Mouse (Mus musculus): ENCODE measurements at regions not wholly inside any gene's neighbourhood (a gene's known extent, or its start where the extent isn't known, plus 50 kb on each side); places are given as distances from the start of the nearest gene placed in this dataset.

GRCm38 (mm10) chr13:51299047-51299760, 109.2 kb upstream of the S1pr3 start:
- DNase-seq (ENCODE audit: low spot score in 2 of 2): no peak

DNA sequence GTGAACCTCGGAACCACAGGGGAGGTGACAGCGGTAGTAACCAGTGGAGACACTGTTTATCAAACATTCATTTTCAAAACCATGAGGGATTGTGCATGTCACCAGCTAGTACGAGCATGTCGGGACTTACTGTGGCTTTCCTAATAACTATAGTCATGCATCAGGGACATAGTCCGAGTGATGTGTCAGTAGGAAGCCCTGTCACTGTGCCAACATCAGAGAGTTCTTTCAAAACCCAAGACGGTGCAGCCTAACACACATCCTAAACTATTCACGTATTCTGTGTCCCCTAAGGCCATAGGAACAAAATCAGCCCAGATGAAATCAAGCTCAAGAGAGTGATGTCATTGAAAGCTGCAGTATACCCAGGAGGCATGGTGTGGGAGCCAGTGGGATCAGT, 107.0 kb upstream of the S1pr3 start:
- no peak for DNase-seq (ENCODE audit: low spot score in 2 of 2)

GRCm38 (mm10) chr13:51303112-51303511, 105.3 kb upstream of the S1pr3 start:
- DNase-seq (ENCODE audit: low spot score in 2 of 2): no peak

DNA sequence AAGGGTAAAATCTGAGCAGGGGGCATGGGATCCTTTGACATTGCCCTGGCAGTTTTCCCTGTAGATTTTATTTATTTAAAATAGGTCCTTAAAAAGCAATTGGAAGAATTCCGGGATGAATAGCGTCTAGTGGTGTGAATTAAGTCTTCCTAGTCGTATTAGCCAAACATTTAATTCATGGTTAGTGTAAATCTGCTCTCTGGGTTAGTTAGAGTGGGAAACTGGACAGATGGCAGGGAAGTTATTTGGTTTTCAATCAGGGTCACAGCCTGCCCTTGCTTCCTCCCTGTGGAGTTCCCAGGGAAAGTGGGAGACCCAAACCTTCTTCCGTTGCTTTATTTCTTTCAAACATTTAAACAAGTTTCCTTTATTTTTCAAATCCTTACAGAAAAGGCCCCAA, 103.8 kb upstream of the S1pr3 start:
- no peak for DNase-seq (ENCODE audit: low spot score in 2 of 2)

DNA sequence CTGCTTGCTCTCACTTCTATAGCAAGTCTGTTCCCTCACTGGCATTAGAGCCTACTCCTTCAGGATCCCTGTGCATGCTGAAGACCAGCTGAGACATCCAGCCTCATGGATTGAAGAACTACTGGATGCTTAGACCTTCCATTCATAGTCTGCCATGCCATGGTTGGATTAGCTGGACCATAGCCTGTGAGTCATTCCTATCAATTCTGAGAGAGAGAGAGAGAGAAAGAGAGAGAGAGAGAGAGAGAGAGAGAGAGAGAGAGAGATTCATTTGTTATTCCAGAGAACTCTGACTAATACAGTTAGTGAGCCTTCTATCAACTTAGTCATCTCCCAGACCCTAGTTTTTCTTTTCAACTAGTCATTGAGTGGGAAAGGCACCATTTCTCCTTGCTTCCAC, 99.0 kb upstream of the S1pr3 start:
- no peak for DNase-seq (ENCODE audit: low spot score in 2 of 2)

GRCm38 (mm10) chr13:51310041-51310440, 98.4 kb upstream of the S1pr3 start:
- no peak for DNase-seq (ENCODE audit: low spot score in 2 of 2)

DNA sequence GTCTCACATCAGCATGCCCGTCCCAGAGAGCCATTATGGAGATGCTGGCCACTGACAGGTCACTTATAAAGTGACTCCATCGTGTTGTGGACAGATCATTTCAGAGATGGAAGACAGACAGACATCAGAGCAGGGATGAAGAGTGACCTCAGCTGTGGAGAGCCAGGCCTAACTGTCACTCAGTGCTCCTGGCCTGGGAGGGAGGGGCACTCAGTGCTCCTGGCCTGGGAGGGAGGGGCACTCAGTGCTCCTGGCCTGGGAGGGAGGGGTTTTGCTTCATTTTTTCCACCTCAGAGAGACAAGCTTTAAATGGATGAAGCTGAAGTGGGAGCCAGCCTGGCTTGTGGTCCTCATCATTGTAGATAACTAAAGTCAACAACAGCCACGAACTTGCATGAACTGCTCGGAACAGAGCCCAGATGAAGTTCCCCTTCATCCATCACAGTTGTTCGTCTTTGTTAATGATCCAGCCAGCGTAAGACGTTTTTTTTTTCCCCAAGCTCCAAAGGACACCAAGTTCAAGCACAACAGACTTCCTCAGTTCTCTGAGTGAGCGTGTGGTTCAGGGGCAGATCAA, 96.7 kb upstream of the S1pr3 start:
- no peak for DNase-seq (ENCODE audit: low spot score in 2 of 2)

GRCm38 (mm10) chr13:51313129-51313850, 95.1 kb upstream of the S1pr3 start:
- peak in 1 of 2 experiments; percentile 31 for DNase-seq (ENCODE audit: low spot score in 2 of 2)

DNA sequence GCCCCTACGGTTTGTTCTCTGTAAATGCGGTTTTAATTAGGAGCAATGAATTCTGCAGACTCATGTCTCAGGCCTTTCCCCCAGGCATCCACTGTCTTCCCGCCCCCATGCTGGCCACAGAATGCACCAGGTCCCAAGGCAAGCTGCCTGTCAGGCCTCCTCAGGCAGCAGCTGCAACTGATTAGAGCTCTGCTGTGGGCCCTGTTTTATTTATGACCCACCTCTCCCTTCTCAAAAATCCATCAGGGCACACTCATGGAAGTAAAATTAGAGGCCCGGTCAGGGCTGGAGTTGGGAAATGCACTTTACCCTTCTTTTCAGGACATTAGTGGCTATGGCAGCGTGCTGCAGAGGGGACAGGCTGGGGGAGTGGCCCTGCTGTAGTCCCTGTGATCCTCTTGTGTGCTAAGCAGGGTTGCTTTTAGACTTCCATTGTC, 93.9 kb upstream of the S1pr3 start:
- DNase-seq (ENCODE audit: low spot score in 2 of 2): peak in 1 of 2 experiments; percentile 27

GRCm38 (mm10) chr13:51315008-51315778, 93.2 kb upstream of the S1pr3 start:
- DNase-seq (ENCODE audit: low spot score in 2 of 2): no peak

DNA sequence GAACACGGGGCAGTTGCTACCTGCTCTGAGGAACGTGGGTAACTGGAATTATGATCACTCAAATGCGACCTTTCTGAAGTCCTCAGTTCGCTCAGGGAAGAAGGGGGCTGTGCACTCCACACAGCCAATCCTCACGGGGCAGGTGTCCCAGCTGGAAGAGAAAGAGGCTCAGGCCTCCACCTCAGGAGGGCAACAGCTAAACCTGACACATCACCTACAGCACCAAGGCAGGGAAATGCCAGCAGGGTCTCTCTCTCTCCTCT, 92.7 kb upstream of the S1pr3 start:
- no peak for DNase-seq (ENCODE audit: low spot score in 2 of 2)

GRCm38 (mm10) chr13:51323058-51323715, 85.3 kb upstream of the S1pr3 start:
- DNase-seq (ENCODE audit: low spot score in 2 of 2): no peak

DNA sequence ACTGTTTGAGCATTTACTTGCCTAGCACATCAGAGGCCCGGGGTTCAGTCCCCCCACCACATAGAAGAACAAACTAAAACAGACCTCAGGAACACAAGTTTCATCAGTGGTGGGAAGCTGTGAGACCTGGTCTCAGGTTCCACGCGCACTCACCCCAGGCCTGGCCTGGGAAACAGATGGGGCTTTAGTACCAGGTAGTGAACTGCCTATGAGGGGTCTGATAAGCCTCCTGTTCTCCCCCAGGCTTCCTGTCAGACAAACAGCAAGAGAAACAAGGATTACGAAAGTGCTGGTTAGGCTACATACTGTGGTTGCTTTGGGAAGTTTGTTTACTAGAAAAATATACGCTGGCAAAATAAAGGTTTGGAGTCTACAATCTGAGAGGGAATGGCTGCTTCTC, 83.7 kb upstream of the S1pr3 start:
- no peak for DNase-seq (ENCODE audit: low spot score in 2 of 2)

- DNase-seq (ENCODE audit: low spot score in 2 of 2): no peak
Measured at GRCm38 (mm10) chr13:51325298-51325697, 83.1 kb upstream of the S1pr3 start.

GRCm38 (mm10) chr13:51326128-51326527, 82.3 kb upstream of the S1pr3 start:
- DNase-seq (ENCODE audit: low spot score in 2 of 2): no peak

DNA sequence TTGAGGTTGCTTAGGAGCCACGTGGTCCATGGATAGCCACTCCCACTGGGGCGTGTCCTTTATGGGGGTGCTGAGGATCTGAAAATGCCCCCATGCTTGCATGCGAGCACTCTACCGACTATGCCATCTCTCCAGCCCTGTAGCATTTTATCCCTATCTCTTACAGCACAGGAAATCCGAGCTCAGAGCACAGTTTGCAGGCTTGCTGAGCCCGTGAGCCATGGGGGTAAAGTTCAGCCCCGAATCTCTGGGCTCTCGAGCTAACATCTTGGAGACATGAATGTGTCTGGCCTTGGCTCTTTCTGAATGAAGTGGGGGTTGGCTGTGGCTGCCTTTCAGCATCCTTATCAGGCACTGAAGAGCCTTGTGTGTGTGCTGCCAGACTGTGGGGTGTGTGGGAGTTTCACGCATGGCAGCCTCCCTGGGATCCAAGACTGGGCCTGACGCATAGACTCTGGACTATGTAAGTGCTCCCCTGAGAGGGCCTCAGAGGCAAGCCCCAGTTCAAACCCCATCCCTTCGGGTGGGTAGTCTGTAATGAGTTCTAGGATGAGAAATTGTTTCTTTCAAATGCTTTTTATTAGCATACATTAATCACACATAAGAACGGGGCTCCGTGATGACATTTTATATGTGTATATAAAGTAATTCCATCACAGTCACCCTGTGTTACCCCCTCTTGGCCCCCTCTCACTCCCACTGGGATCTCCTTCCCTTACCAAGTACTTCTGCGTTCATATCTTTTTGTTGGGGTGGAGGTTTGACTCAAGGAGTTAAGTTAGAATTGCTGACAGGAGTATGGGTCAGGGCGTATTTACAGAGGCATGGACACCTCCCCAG, 80.1 kb upstream of the S1pr3 start:
- peak in 1 of 2 experiments; percentile 27 for DNase-seq (ENCODE audit: low spot score in 2 of 2)

- no peak for DNase-seq (ENCODE audit: low spot score in 2 of 2)
Measured at GRCm38 (mm10) chr13:51328971-51329346, 79.5 kb upstream of the S1pr3 start.

GRCm38 (mm10) chr13:51329717-51330116, 78.7 kb upstream of the S1pr3 start:
- no peak for DNase-seq (ENCODE audit: low spot score in 2 of 2)

DNA sequence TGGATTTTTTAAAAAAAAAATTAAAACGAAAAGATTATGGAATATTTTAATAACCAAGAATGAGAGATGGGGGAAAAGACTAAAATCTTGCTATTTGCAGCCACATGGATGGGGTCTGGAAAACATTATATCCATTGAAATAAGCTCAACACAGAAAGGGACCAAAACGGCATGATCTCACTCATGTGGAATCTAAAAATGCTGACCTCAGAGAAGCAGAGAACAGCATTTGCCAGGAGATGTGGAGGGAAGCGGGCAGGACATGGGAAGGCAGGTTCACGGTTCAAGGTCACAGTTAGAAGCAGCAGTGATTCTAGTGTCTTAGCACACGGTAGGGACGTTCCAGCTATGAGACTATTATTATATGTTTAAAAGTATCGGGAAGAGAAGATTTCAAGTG, 76.2 kb upstream of the S1pr3 start:
- DNase-seq (ENCODE audit: low spot score in 2 of 2): no peak

- DNase-seq (ENCODE audit: low spot score in 2 of 2): no peak
Measured at GRCm38 (mm10) chr13:51333481-51333880, 75.0 kb upstream of the S1pr3 start.

- no peak for DNase-seq (ENCODE audit: low spot score in 2 of 2)
Measured at GRCm38 (mm10) chr13:51336726-51337125, 71.7 kb upstream of the S1pr3 start.

All from urinary bladder, adult 18-20 months (tissue).